Mouse (Mus musculus) layer of hippocampus, adult 11-12 months (tissue): ENCODE measurements at regions not wholly inside any gene's neighbourhood (a gene's known extent, or its start where the extent isn't known, plus 50 kb on each side); places are given as distances from the start of the nearest gene placed in this dataset.
"Not testable (repeated sequence)": the region's sequence is repeated elsewhere in the genome, so short reads cannot be mapped to it uniquely, and the experiment has no call there.

Experiments
- DNase-seq: peaks from one replicate; pipeline ENCODE4 v3.0.0; 2022; ENCODE audit warnings: low spot score

GRCm38 (mm10) chr11:113132078-113133064 lies 350.3 kb downstream of the Sox9 start:
- DNase-seq, result peak; percentile 56

- no peak for DNase-seq
Measured at GRCm38 (mm10) chr11:113133407-113133806, 351.4 kb downstream of the Sox9 start.

- DNase-seq, result no peak
Measured at GRCm38 (mm10) chr11:113135261-113135660, 353.2 kb downstream of the Sox9 start.

GRCm38 (mm10) chr11:113138462-113138861 lies 356.4 kb downstream of the Sox9 start:
- no peak for DNase-seq

GRCm38 (mm10) chr11:113140595-113140994 lies 358.6 kb downstream of the Sox9 start:
- no peak for DNase-seq

GRCm38 (mm10) chr11:113142816-113143215 lies 360.8 kb downstream of the Sox9 start:
- DNase-seq, result no peak

GRCm38 (mm10) chr11:113143839-113144627 lies 362.0 kb downstream of the Sox9 start:
- peak; percentile 58 for DNase-seq

- no peak for DNase-seq
Measured at GRCm38 (mm10) chr11:113145721-113146120, 363.7 kb downstream of the Sox9 start.

GRCm38 (mm10) chr11:113146762-113147161 lies 364.7 kb downstream of the Sox9 start:
- DNase-seq, result no peak

GRCm38 (mm10) chr11:113147535-113148197 lies 365.6 kb downstream of the Sox9 start:
- DNase-seq, result no peak

GRCm38 (mm10) chr11:113148198-113148537 lies 366.1 kb downstream of the Sox9 start:
- no peak for DNase-seq

- DNase-seq, result no peak
Measured at GRCm38 (mm10) chr11:113155515-113155914, 373.5 kb downstream of the Sox9 start.

GRCm38 (mm10) chr11:113163941-113164340 lies 381.9 kb downstream of the Sox9 start:
- DNase-seq, result no peak

- no peak for DNase-seq
Measured at GRCm38 (mm10) chr11:113164510-113164909, 382.5 kb downstream of the Sox9 start.

- DNase-seq, result peak; percentile 78
Measured at GRCm38 (mm10) chr11:113165069-113165795, 383.2 kb downstream of the Sox9 start.

- no peak for DNase-seq
Measured at GRCm38 (mm10) chr11:113166517-113166916, 384.5 kb downstream of the Sox9 start.

GRCm38 (mm10) chr11:113172497-113173140 lies 390.6 kb downstream of the Sox9 start:
- DNase-seq, result peak; percentile 77

- DNase-seq, result not testable (repeated sequence)
Measured at GRCm38 (mm10) chr11:113173317-113173716, 391.3 kb downstream of the Sox9 start.

GRCm38 (mm10) chr11:113174011-113174507 lies 392.0 kb downstream of the Sox9 start:
- DNase-seq, result no peak

- DNase-seq, result no peak
Measured at GRCm38 (mm10) chr11:113175323-113175722, 393.3 kb downstream of the Sox9 start.

- DNase-seq, result no peak
Measured at GRCm38 (mm10) chr11:113176183-113176582, 394.2 kb downstream of the Sox9 start.
